Mouse (Mus musculus) retina, embryonic 14.5 days (tissue): ENCODE results near the gene Ikzf3.

Experiments used
- DNase-seq: peaks from one replicate; pipeline ENCODE4 v3.0.0-alpha.2; 2015; ENCODE audit warnings: low spot score

Ikzf3 gene

GRCm38 (mm10) chr11:98545711-98546231 lies at the start of gene Ikzf3:
TSS of gene Ikzf3 (minus strand) at chr11:98546031.
- DNase-seq: peak; percentile 61

DNA sequence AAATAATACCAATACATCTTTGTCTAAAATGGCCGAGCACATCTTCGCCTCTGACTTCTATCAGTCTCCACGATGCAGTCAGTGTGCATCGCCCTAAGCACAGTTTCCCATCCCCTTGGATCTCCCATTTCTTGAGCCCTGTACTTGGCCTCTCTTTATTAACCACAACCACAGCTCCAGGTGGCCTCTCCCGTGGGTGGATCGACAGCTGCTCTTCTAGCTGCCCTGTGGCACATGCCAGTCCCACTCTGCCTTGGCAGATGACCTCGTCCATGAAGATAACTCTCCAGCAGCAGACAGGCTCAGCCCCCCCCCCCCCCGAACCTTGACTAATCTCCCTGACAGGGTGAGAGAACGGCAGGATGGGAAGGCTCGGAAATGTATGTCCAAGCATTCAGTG lies 49.6 kb upstream of the Ikzf3 start:
- DNase-seq: no peak

DNA sequence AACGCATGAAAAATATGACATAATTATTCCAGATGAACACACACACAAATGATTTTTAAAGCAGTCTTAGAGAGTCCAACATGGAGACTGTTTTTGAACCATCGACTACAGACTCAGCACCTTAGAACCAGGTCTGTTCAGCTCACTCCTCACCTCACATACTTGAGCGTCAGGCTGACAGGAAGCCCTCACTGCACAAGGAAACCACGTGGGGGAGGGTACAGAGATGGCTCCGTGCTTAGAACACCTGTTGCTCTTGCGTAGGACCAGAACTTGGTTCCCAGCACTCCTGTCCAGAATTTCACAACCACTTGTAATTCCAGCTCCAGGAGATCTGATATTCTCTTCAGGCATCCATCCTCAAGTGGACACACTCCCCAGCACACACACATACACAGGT lies 49.2 kb upstream of the Ikzf3 start:
- no peak for DNase-seq

DNA sequence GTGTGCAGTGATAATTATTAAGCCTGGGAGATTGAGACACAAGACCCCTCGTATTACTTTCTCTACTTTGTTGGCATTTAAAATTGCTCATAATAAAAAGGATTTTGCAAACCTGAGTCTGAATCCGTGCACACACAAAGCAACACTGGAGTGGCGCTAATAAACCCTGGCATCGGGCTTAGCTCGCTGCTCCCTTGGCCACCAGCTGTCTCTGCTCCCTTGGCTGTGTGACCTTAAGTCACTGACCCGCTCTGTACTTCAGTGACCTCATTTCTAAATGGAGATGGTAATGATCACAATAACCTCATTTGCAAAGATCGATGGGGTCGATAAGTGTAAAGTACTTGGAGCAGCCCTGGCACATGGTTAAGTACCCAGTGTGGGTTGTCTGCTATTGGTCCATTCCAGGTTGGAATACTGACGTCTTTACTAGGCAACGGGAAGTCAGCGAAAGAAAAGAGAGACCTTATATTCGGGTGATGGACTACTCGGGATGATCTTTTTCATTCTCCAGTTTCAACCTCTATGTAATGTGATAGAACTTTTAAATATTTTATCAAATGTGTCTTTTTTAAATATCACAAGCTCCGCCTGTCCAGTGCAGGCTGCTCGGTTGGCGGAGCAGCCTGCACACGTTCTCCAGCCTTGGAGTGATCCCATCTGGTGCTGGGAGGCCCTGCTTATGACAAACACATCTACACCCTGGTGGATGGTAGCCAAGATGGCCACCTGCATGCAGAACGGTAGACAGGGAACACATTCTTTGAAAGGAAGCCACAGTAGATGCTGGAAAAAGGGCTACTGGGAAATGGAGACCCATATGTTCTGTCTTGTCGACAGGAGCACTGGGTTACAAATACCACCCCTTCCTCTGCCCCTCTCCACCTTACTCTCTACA lies 45.0 kb upstream of the Ikzf3 start:
- DNase-seq: peak; percentile 57

DNA sequence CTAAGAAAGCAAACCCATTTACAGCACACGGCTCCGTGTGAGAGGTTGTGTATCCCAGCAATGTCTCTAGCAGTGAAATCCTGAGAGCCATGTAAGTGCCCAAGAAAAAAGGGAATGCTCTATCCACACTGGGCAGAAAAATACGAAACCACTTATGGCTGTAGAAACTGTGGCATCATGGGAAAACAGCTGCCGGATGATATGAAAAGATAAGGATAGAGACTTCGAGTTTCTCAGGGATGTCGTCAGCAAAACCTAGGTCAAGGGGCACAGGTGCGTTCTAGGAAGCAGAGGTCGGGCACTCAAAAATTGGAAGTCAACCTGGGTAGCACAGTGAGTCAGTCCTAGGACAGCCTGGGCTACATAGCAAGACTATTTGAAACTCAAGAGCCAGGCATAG lies 43.5 kb upstream of the Ikzf3 start:
- DNase-seq: no peak

- no peak for DNase-seq
Measured at GRCm38 (mm10) chr11:98588833-98589281, 43.0 kb upstream of the Ikzf3 start.

- DNase-seq: peak; percentile 56
Measured at GRCm38 (mm10) chr11:98587684-98588546, 42.1 kb upstream of the Ikzf3 start.

- DNase-seq: peak; percentile 100
Measured at GRCm38 (mm10) chr11:98586892-98587563, 41.2 kb upstream of the Ikzf3 start, which contains the start of gene Ormdl3. TSS of gene Ormdl3 (minus strand) at chr11:98587368.

- no peak for DNase-seq
Measured at GRCm38 (mm10) chr11:98586087-98586891, 40.5 kb upstream of the Ikzf3 start.

GRCm38 (mm10) chr11:98584629-98585177 lies 38.9 kb upstream of the Ikzf3 start:
- DNase-seq: no peak

GRCm38 (mm10) chr11:98584146-98584545 lies 38.3 kb upstream of the Ikzf3 start:
- no peak for DNase-seq

DNA sequence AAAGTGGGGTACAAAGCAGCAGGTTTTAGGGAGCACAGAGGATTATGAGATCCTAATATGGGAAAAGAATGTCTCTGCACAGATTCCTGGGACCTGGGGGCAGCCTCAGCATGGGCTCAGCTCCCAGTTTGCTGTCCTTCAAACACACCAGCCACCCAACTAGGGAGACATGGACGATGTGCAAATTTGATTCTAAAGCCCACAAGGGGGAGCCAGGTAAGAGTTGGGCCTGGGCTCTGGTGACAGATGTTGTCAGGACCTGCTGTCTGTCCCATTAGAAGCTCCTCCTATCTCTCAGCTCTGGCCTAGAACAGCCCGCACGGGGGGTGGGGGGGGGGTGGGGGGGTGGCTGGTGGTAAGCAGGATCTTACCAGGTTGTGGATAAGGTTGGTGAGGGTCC lies 37.7 kb upstream of the Ikzf3 start:
- no peak for DNase-seq

DNA sequence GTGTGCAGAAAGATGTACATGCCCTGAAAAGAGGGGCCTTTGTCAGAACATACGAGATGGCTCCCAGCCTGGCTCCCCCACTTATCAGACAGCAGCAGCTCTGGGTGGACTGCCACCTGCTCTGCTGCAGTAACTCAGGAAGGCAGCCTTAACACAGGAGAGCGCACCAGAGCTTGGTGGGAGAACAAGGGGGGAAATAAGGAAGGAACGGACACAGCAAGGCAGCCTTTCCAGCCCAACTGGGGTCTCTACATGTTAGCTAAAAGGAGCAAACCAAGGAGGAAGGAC lies 37.4 kb upstream of the Ikzf3 start:
- no peak for DNase-seq

GRCm38 (mm10) chr11:98582551-98583264 lies 36.9 kb upstream of the Ikzf3 start:
- DNase-seq: no peak

GRCm38 (mm10) chr11:98582030-98582388 lies 36.2 kb upstream of the Ikzf3 start:
- DNase-seq: no peak

- DNase-seq: no peak
Measured at GRCm38 (mm10) chr11:98581286-98582029, 35.6 kb upstream of the Ikzf3 start.

DNA sequence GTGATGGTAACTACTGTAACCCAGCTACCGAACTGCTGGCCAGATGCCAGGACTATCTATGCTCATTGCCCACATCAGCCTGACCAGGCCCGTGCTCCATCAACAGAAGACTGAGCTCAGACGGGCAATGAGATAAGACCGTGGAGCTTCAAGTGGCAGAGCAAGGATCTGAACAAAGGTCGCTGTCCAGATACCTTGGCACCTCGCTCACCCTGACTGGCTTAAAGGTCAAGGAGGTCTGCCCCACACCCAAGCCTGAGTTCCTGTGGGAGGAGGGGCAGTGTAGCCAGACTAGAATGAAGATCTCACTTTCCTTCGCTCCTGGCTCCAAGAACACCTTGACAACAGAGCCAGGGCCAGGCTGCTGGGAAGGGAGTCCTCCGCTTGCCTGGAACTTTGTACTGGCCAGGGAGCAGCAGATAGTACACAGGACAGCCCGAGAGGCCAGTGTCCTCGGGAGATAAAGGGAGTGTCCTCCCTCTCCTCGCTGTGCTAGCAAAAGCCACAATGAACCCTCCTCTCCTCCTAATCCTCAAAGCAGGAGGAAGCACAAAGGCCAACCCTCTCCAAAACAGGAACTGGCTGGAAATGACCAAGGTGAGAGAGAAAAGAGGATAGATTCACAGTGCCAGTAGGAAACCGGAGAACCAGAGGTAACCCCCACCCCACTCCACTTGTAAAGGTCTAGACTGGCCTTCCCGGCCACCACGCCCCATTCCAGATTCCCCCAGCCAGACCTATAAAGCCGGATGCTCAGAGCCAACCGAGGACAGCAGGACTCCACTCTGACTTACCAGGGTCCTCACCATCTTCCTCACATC lies 34.7 kb upstream of the Ikzf3 start:
- DNase-seq: no peak

- no peak for DNase-seq
Measured at GRCm38 (mm10) chr11:98577776-98578175, 31.9 kb upstream of the Ikzf3 start.

- no peak for DNase-seq
Measured at GRCm38 (mm10) chr11:98569461-98569860, 23.6 kb upstream of the Ikzf3 start.
